Mouse (Mus musculus) cortical plate, adult 2 months (tissue): ENCODE measurements around the gene Sult2b1. TPM values are rescaled to one million over a fixed set of nuclear protein-coding genes. Genes with fewer than 3 reads are reported as not detected.
A peak's percentile ranks its signal among the peaks of the same experiment; 100 is the strongest.

ENCODE experiments used
- H3K27ac ChIP-seq: fragments of 200-500 bp; 2 replicates; pipeline ENCODE4 v1.5.1; 2012; ENCODE audit warnings: low read length, control low read depth, inconsistent platforms; ENCODE audit not compliant: insufficient read depth
- H3K4me1 ChIP-seq: fragments of 200-500 bp; 2 replicates; pipeline ENCODE4 v1.6.1; 2011; ENCODE audit warnings: low read length; ENCODE audit not compliant: control insufficient read depth, insufficient read depth
- H3K4me3 ChIP-seq: fragments of 200-500 bp; 2 replicates; pipeline ENCODE4 v1.5.1; 2011; ENCODE audit warnings: mild to moderate bottlenecking, low read length, control low read depth; ENCODE audit not compliant: insufficient read depth
- CTCF ChIP-seq: fragments of 200-500 bp; IDR thresholded peaks from 2 replicates; pipeline ENCODE4 v1.5.1; 2011; ENCODE audit warnings: mild to moderate bottlenecking, control low read depth, low read length; ENCODE audit not compliant: insufficient read depth; ENCODE audit errors: extremely low read depth
- POLR2A ChIP-seq: fragments of 200-500 bp; IDR thresholded peaks from 2 replicates; pipeline ENCODE4 v1.6.1; 2011; ENCODE audit warnings: mild to moderate bottlenecking, low read length, control low read depth; ENCODE audit not compliant: insufficient read depth; ENCODE audit errors: extremely low read depth
- polyA plus RNA-seq: library from polyadenylated mRNA; depleted of rRNA; stranded (reverse); fragments of >200 nt; gene quantifications from 2 replicates; pipeline ENCODE4 v1.2.3, GENCODE M21; 2012

The Sult2b1 gene
- polyA plus RNA-seq, 1 experiment, result 26.6 TPM

GRCm38 (mm10) chr7:45721642-45722347 is 62.7 kb downstream of the Sult2b1 start:
- Histone ChIP-seq H3K4me1 (no peaks in the 10 kb centered on the region; the same call in 1 of the 2 replicates), H3K4me3 (no peak overlapping the region), H3K27ac (no peak overlapping the region)
- TF ChIP-seq POLR2A, result no peak
- TF ChIP-seq CTCF, result no peak

DNA sequence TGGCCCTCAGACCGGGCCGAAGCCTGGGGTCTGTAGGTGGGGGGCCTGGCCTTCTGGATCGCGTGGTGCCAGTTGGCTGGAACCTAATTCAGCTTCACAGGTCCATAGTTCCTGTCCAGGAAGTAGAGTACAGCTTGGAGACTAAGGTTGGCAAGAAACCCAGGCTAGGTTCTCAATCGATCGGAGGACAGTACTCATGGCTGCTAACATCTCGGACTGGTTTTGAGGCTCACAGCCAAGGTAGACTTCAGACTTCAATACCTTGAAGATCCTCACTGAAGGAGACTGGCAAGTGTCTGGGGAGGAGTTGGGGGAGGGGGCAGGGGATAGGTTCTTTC is 63.3 kb downstream of the Sult2b1 start:
- no peak overlapping the region for H3K4me3 ChIP-seq

GRCm38 (mm10) chr7:45720413-45721233 is 63.8 kb downstream of the Sult2b1 start, which contains the start of gene Fam83e:
Gene Fam83e (plus strand): TSS chr7:45721212.
- no peak within 1 kb of the TSS for H3K27ac ChIP-seq
- TF ChIP-seq CTCF, result no peak
- TF ChIP-seq POLR2A, result no peak
- peaks cover 3% of the 10 kb centered on the region; the same call in 1 of the 2 replicates for H3K4me1 ChIP-seq
- no peak within 1 kb of the TSS for H3K4me3 ChIP-seq

More for the DNA sequence above, 63.3 kb downstream of the Sult2b1 start:
- Histone ChIP-seq H3K4me1 (no peaks in the 10 kb centered on the region; the same call in 1 of the 2 replicates), H3K27ac (no peak overlapping the region)
- TF ChIP-seq CTCF (no peak), POLR2A (no peak)

DNA sequence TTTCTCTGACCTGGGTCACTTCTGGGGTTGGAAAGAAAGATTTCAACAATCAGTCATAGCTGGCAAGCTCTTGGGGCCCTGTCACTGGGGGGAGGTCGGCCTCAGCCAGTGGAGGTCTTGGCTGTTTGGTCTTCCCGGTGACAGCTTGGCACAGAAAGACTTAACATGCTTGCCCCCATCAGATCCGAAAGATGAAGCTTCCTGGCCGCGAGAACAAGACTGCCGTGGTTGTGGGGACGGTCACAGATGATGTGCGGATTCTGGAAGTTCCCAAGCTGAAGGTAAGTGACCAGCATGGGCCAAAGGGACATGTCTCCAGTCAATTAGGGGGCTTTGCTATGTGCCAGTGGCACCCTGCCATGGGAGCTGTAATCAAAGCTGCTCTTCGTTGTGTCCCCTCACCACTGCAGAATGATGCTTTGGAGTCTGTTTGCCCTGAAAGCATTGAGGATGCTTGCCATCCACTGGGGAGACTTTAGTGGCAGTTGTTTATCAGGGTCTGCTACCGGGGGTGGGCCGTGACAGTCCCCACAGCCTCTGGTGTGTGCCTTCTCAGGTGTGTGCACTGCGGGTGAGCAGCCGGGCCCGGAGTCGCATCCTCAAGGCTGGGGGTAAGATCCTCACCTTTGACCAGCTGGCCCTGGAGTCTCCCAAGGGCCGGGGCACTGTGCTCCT is 64.6 kb downstream of the Sult2b1 start:
- Histone ChIP-seq H3K4me3 (no peak overlapping the region), H3K27ac (no peak overlapping the region), H3K4me1 (peaks cover 5% of the 10 kb centered on the region; the same call in 1 of the 2 replicates)
- TF ChIP-seq POLR2A (no peak), CTCF (no peak)

DNA sequence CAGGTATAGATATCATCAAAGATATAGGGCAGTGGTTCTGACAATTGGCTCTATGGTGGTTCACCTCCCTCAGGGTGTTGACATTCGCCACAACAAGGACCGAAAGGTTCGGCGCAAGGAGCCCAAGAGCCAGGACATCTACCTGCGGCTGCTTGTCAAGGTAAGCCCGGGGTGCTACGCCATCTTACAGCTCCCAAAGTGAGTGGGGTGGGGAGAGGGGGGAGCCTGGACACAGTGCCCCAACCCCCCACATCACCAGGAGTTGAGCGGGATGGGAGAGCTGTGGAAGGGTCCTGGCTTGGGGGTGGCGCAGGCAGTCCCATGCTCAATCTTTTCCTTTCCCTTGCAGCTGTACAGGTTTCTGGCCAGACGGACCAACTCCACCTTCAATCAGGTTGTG is 65.3 kb downstream of the Sult2b1 start:
- TF ChIP-seq POLR2A, result no peak
- no peak for TF ChIP-seq CTCF
- Histone ChIP-seq H3K27ac (no peak overlapping the region), H3K4me3 (peak overlapping the region; percentile 82; the same call in 1 of the 2 replicates), H3K4me1 (peaks cover 5% of the 10 kb centered on the region; the same call in 1 of the 2 replicates)

DNA sequence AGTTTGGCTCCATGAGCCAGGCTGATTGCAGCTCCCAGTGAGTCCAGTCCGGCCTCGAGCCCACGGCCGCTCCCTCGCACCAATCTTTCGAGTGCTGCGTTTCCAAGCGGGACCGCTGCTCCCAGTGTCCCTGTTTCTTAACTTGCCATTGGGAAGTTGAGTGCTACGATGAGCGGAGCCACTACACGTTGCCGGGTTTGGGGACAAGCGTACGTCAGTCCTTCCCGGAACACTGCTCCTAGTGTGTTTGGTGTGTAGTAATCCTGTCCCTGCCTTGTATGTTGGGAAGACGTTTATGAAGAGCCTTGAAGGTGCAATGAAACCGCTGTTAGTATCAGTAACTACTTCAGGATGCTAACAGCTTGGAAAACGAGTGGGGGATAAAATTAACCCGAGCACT is 66.1 kb downstream of the Sult2b1 start:
- Histone ChIP-seq H3K4me3 (peak overlapping the region; percentile 82), H3K4me1 (peaks cover 5% of the 10 kb centered on the region; the same call in 1 of the 2 replicates), H3K27ac (peak overlapping the region; percentile 9)
- TF ChIP-seq CTCF (no peak), POLR2A (no peak)

DNA sequence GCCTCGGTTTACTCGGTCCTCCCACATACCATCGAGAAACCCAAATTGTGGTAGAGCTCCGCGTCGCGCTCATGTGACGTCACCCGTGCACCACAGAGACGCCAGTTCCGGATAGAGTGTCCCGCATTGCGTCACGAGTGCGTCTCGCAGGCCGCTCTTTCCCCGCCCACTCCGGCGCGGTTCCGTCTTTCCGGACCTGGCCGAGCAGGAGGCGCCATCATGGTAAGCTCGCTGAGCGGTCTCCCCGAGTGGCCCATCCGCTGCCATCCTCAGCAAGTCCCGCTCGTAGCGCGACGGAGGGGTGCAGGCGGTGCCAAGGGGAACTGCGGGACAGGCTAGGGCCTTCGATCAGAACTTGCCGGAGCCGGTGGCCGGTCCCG is 66.6 kb downstream of the Sult2b1 start, which contains the start of gene Sphk2:
TSS of gene Sphk2 (minus strand) at position 85 of the 380 bp plus-strand sequence.
- H3K4me3 ChIP-seq, result peak within 1 kb of the TSS; percentile 82
- TF ChIP-seq CTCF, result no peak
- TF ChIP-seq POLR2A, result peak; percentile 96
- H3K27ac ChIP-seq, result peak within 1 kb of the TSS; percentile 61
- peaks cover 5% of the 10 kb centered on the region; the same call in 1 of the 2 replicates for H3K4me1 ChIP-seq

- peak overlapping the region; percentile 61 for H3K27ac ChIP-seq
- peak overlapping the region; percentile 82 for H3K4me3 ChIP-seq
- TF ChIP-seq POLR2A, result no peak
- TF ChIP-seq CTCF, result no peak
- peaks cover 5% of the 10 kb centered on the region; the same call in 1 of the 2 replicates for H3K4me1 ChIP-seq
Measured at GRCm38 (mm10) chr7:45716952-45717917, 67.2 kb downstream of the Sult2b1 start.

GRCm38 (mm10) chr7:45716460-45716857 is 68.0 kb downstream of the Sult2b1 start:
- no peak overlapping the region for H3K27ac ChIP-seq
- no peak overlapping the region for H3K4me3 ChIP-seq
- TF ChIP-seq POLR2A (no peak), CTCF (no peak)
- peaks cover 5% of the 10 kb centered on the region; the same call in 1 of the 2 replicates for H3K4me1 ChIP-seq
